Mouse (Mus musculus): ENCODE measurements around the gene Gadl1. TPM values are rescaled to one million over a fixed set of nuclear protein-coding genes. Genes with fewer than 3 reads are reported as not detected.
"Not testable (repeated sequence)": the region's sequence is repeated elsewhere in the genome, so short reads cannot be mapped to it uniquely, and the experiment has no call there.

Gadl1 gene
- polyA plus RNA-seq, 1 experiment from 2014 or later = 0.31 TPM

- Histone ChIP-seq H3K4me1 (replicated peaks; ENCODE audit: control insufficient read depth, insufficient read depth, low read length) (no peaks in the 10 kb centered on the region), H3K36me3 (ENCODE audit: control insufficient read depth, insufficient read depth, low read length) (no peaks in the 10 kb centered on the region), H3K27ac (ENCODE audit: low read depth, low read length) (no peak overlapping the region), H3K9me3 (ENCODE audit: control insufficient read depth, low read length) (no peaks in the 10 kb centered on the region), H3K27me3 (ENCODE audit: control insufficient read depth, insufficient read depth, low read length) (no peaks in the 10 kb centered on the region), H3K4me2 (replicated peaks; ENCODE audit: low read depth, low read length) (no peak overlapping the region), H3K4me3 (ENCODE audit: low read depth, low read length) (no peak overlapping the region), H3K9ac (ENCODE audit: low read depth, low read length) (no peak overlapping the region)
- no peak for DNase-seq (ENCODE audit: low spot score)
- WGBS = 95% methylated on average over 7 of the region's 7 CpGs
- ATAC-seq (ENCODE audit: low FRiP score) = no peak
Observed at GRCm38 (mm10) chr9:116018586-116018985, 109.3 kb downstream of the Gadl1 start.

DNA sequence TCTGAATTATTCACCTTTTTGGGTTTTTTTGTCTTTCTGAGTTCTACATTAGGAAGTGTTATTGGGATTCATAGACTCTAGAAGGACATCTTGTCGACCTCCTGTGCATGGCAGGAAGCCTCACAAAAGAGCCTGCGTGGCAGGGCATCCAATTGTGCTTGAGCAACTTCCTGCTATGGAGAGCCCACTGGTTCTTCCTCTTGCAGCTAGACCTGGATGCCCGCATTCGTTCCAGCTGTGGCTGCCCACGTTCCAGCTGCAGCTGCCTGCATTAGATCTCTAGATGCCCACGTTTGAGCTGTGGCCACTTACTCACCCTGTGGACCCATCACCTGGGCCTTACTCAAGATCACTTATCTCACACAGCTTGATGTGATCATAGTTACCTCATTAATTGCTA is 116.1 kb downstream of the Gadl1 start:
- H3K9ac ChIP-seq (ENCODE audit: low read depth, low read length) = no peak overlapping the region
- DNase-seq (ENCODE audit: low spot score) = no peak
- no peaks in the 10 kb centered on the region for H3K9me3 ChIP-seq (ENCODE audit: control insufficient read depth, low read length)
- no peak overlapping the region for H3K4me2 ChIP-seq (replicated peaks; ENCODE audit: low read depth, low read length)
- no peak overlapping the region for H3K27ac ChIP-seq (ENCODE audit: low read depth, low read length)
- H3K4me3 ChIP-seq (ENCODE audit: low read depth, low read length) = no peak overlapping the region
- no peaks in the 10 kb centered on the region for H3K27me3 ChIP-seq (ENCODE audit: control insufficient read depth, insufficient read depth, low read length)
- ATAC-seq (ENCODE audit: low FRiP score) = no peak
- WGBS = 66% methylated on average over 6 of the region's 6 CpGs
- H3K4me1 ChIP-seq (replicated peaks; ENCODE audit: control insufficient read depth, insufficient read depth, low read length) = no peaks in the 10 kb centered on the region
- no peaks in the 10 kb centered on the region for H3K36me3 ChIP-seq (ENCODE audit: control insufficient read depth, insufficient read depth, low read length)

- WGBS = 94% methylated on average over 2 of the region's 2 CpGs
- no peak overlapping the region for H3K9ac ChIP-seq (ENCODE audit: low read depth, low read length)
- no peak overlapping the region for H3K4me2 ChIP-seq (replicated peaks; ENCODE audit: low read depth, low read length)
- H3K27ac ChIP-seq (ENCODE audit: low read depth, low read length) = no peak overlapping the region
- no peaks in the 10 kb centered on the region for H3K9me3 ChIP-seq (ENCODE audit: control insufficient read depth, low read length)
- no peak overlapping the region for H3K4me3 ChIP-seq (ENCODE audit: low read depth, low read length)
- ATAC-seq (ENCODE audit: low FRiP score) (no peak), DNase-seq (ENCODE audit: low spot score) (no peak)
- H3K4me1 ChIP-seq (replicated peaks; ENCODE audit: control insufficient read depth, insufficient read depth, low read length) = no peaks in the 10 kb centered on the region
- no peaks in the 10 kb centered on the region for H3K36me3 ChIP-seq (ENCODE audit: control insufficient read depth, insufficient read depth, low read length)
- H3K27me3 ChIP-seq (ENCODE audit: control insufficient read depth, insufficient read depth, low read length) = no peaks in the 10 kb centered on the region
Observed at GRCm38 (mm10) chr9:116029076-116029475, 119.8 kb downstream of the Gadl1 start.

GRCm38 (mm10) chr9:116032711-116033110 is 123.5 kb downstream of the Gadl1 start:
- ATAC-seq (ENCODE audit: low FRiP score) (no peak), DNase-seq (ENCODE audit: low spot score) (no peak)
- WGBS = 69% methylated on average over 5 of the region's 5 CpGs

GRCm38 (mm10) chr9:116038275-116038674 is 129.0 kb downstream of the Gadl1 start:
- Histone ChIP-seq H3K4me2 (replicated peaks; ENCODE audit: low read depth, low read length) (no peak overlapping the region), H3K27me3 (ENCODE audit: control insufficient read depth, insufficient read depth, low read length) (no peaks in the 10 kb centered on the region), H3K27ac (ENCODE audit: low read depth, low read length) (no peak overlapping the region), H3K4me3 (ENCODE audit: low read depth, low read length) (no peak overlapping the region), H3K36me3 (ENCODE audit: control insufficient read depth, insufficient read depth, low read length) (no peaks in the 10 kb centered on the region), H3K9ac (ENCODE audit: low read depth, low read length) (no peak overlapping the region), H3K9me3 (ENCODE audit: control insufficient read depth, low read length) (no peaks in the 10 kb centered on the region), H3K4me1 (replicated peaks; ENCODE audit: control insufficient read depth, insufficient read depth, low read length) (no peaks in the 10 kb centered on the region)
- ATAC-seq (ENCODE audit: low FRiP score) = no peak
- DNase-seq (ENCODE audit: low spot score) = no peak
- WGBS = 91% methylated on average over 6 of the region's 6 CpGs

More at GRCm38 (mm10) chr9:116032711-116033110, 123.5 kb downstream of the Gadl1 start:
- Histone ChIP-seq H3K36me3 (ENCODE audit: control insufficient read depth, insufficient read depth, low read length) (no peaks in the 10 kb centered on the region), H3K4me3 (ENCODE audit: low read depth, low read length) (no peak overlapping the region), H3K9me3 (ENCODE audit: control insufficient read depth, low read length) (no peaks in the 10 kb centered on the region), H3K9ac (ENCODE audit: low read depth, low read length) (no peak overlapping the region), H3K27ac (ENCODE audit: low read depth, low read length) (no peak overlapping the region), H3K27me3 (ENCODE audit: control insufficient read depth, insufficient read depth, low read length) (no peaks in the 10 kb centered on the region), H3K4me2 (replicated peaks; ENCODE audit: low read depth, low read length) (no peak overlapping the region), H3K4me1 (replicated peaks; ENCODE audit: control insufficient read depth, insufficient read depth, low read length) (no peaks in the 10 kb centered on the region)

GRCm38 (mm10) chr9:116039981-116040380 is 130.7 kb downstream of the Gadl1 start:
- H3K4me1 ChIP-seq (replicated peaks; ENCODE audit: control insufficient read depth, insufficient read depth, low read length) = no peaks in the 10 kb centered on the region
- no peaks in the 10 kb centered on the region for H3K9me3 ChIP-seq (ENCODE audit: control insufficient read depth, low read length)
- no peak overlapping the region for H3K4me2 ChIP-seq (replicated peaks; ENCODE audit: low read depth, low read length)
- no peak for ATAC-seq (ENCODE audit: low FRiP score)
- H3K4me3 ChIP-seq (ENCODE audit: low read depth, low read length) = no peak overlapping the region
- no peaks in the 10 kb centered on the region for H3K36me3 ChIP-seq (ENCODE audit: control insufficient read depth, insufficient read depth, low read length)
- WGBS = 90% methylated on average over 4 of the region's 4 CpGs
- H3K27ac ChIP-seq (ENCODE audit: low read depth, low read length) = no peak overlapping the region
- DNase-seq (ENCODE audit: low spot score) = no peak
- H3K9ac ChIP-seq (ENCODE audit: low read depth, low read length) = no peak overlapping the region
- no peaks in the 10 kb centered on the region for H3K27me3 ChIP-seq (ENCODE audit: control insufficient read depth, insufficient read depth, low read length)

GRCm38 (mm10) chr9:116040852-116041251 is 131.6 kb downstream of the Gadl1 start:
- H3K27me3 ChIP-seq (ENCODE audit: control insufficient read depth, insufficient read depth, low read length); H3K4me1 ChIP-seq (replicated peaks; ENCODE audit: control insufficient read depth, insufficient read depth, low read length); ATAC-seq (ENCODE audit: low FRiP score); H3K36me3 ChIP-seq (ENCODE audit: control insufficient read depth, insufficient read depth, low read length); H3K4me3 ChIP-seq (ENCODE audit: low read depth, low read length); H3K9ac ChIP-seq (ENCODE audit: low read depth, low read length); H3K27ac ChIP-seq (ENCODE audit: low read depth, low read length); H3K4me2 ChIP-seq (replicated peaks; ENCODE audit: low read depth, low read length); DNase-seq (ENCODE audit: low spot score); H3K9me3 ChIP-seq (ENCODE audit: control insufficient read depth, low read length): not testable (repeated sequence)
- 95% methylated on average over 14 of the region's 14 CpGs for WGBS

- ATAC-seq (ENCODE audit: low FRiP score) = no peak
- H3K27ac ChIP-seq (ENCODE audit: low read depth, low read length) = no peak overlapping the region
- 70% methylated on average over 4 of the region's 4 CpGs for WGBS
Observed at GRCm38 (mm10) chr9:116041369-116041768, 132.1 kb downstream of the Gadl1 start.

GRCm38 (mm10) chr9:116041787-116042186 is 132.5 kb downstream of the Gadl1 start:
- Histone ChIP-seq H3K9me3 (ENCODE audit: control insufficient read depth, low read length) (no peaks in the 10 kb centered on the region), H3K4me1 (replicated peaks; ENCODE audit: control insufficient read depth, insufficient read depth, low read length) (no peaks in the 10 kb centered on the region), H3K27ac (ENCODE audit: low read depth, low read length) (no peak overlapping the region), H3K9ac (ENCODE audit: low read depth, low read length) (no peak overlapping the region), H3K4me2 (replicated peaks; ENCODE audit: low read depth, low read length) (no peak overlapping the region), H3K27me3 (ENCODE audit: control insufficient read depth, insufficient read depth, low read length) (no peaks in the 10 kb centered on the region), H3K36me3 (ENCODE audit: control insufficient read depth, insufficient read depth, low read length) (no peaks in the 10 kb centered on the region), H3K4me3 (ENCODE audit: low read depth, low read length) (no peak overlapping the region)
- 25% methylated on average over 3 of the region's 3 CpGs for WGBS
- peak; percentile 89 for DNase-seq (ENCODE audit: low spot score)
- ATAC-seq (ENCODE audit: low FRiP score) = no peak

More at GRCm38 (mm10) chr9:116041369-116041768, 132.1 kb downstream of the Gadl1 start:
- Histone ChIP-seq H3K9me3 (ENCODE audit: control insufficient read depth, low read length) (no peaks in the 10 kb centered on the region), H3K36me3 (ENCODE audit: control insufficient read depth, insufficient read depth, low read length) (no peaks in the 10 kb centered on the region), H3K4me3 (ENCODE audit: low read depth, low read length) (no peak overlapping the region), H3K4me2 (replicated peaks; ENCODE audit: low read depth, low read length) (no peak overlapping the region), H3K9ac (ENCODE audit: low read depth, low read length) (no peak overlapping the region), H3K27me3 (ENCODE audit: control insufficient read depth, insufficient read depth, low read length) (no peaks in the 10 kb centered on the region), H3K4me1 (replicated peaks; ENCODE audit: control insufficient read depth, insufficient read depth, low read length) (no peaks in the 10 kb centered on the region)
- peak; percentile 12 for DNase-seq (ENCODE audit: low spot score)
